Mouse (Mus musculus) G1E (cell line): Measurements from ENCODE around the gene Lefty2.

ENCODE experiments used
- CTCF ChIP-seq: IDR thresholded peaks from 2 replicates; pipeline ENCODE4 v1.5.1; 2012; ENCODE audit warnings: low read depth, low read length, inconsistent platforms, mixed read lengths
- GATA1 ChIP-seq: IDR thresholded peaks from 2 replicates; pipeline ENCODE4 v1.6.1; 2012; ENCODE audit warnings: borderline replicate concordance, low read length, inconsistent platforms, mixed read lengths
- GATA2 ChIP-seq: IDR thresholded peaks from 2 replicates; pipeline ENCODE4 v1.6.1; 2012; ENCODE audit warnings: low read depth, low read length, inconsistent platforms, borderline replicate concordance
- POLR2AphosphoS5 ChIP-seq: IDR thresholded peaks from 2 replicates; pipeline ENCODE4 v1.6.1; 2012; ENCODE audit warnings: low read depth, low read length, inconsistent platforms; ENCODE audit not compliant: insufficient replicate concordance
- TAL1 ChIP-seq: conservative IDR thresholded peaks from 2 replicates; pipeline ENCODE4 v1.6.1; 2012; ENCODE audit warnings: low read depth, low read length, inconsistent platforms, mixed read lengths

DNA sequence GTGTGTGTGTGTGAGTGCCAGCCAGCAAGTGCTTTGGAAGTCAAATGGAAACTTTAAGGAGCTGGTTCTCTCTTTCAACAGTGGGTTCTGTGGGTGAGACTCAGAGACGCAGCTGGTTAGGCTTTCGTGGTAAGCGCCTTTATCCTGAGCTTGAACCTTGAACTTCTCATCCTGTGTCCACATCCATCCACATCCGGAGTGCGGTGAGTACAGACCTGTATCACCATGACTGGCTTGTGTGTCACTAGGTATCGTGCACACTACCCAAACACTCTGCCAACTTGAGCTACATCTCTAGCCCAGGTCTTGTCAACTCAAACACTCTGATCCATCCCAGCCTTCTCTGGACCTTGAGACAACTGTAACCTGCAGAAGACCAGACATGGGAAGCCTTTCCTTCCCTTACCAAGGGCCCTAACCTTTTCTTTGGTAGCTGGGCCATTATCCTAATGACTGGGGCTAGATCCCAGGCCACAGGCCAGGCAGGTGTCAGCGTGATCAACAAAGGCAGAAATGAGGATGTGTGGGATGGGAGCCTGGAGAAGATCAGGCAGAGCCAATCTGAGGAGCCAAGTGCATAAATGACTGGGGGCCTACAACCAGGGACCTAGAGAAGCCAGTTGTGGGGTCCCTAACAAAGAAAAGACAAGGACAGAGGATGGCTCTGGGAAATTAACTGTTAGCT lies 48.0 kb downstream of the Lefty2 start:
- TF ChIP-seq CTCF (no peak), POLR2AphosphoS5 (no peak), GATA2 (no peak), GATA1 (no peak), TAL1 (no peak)
